Mouse (Mus musculus) forebrain, embryonic 15.5 days (tissue): ENCODE results near the gene Gmds. TPM values are rescaled to one million over a fixed set of nuclear protein-coding genes. Genes with fewer than 3 reads are reported as not detected.

Experiments used
- ATAC-seq: fragments of 200-750 bp; cut with Nextera tagmentation; replicated peaks from 2 replicates; pipeline ENCODE4 v1.8.0; 2017; ENCODE audit warnings: mild to moderate bottlenecking, moderate TSS enrichment, moderate library complexity
- H3K27ac ChIP-seq: fragments of 300-500 bp; sonication (generic); replicated peaks from 2 replicates; pipeline ENCODE4 v1.5.1; 2015; ENCODE audit warnings: mild to moderate bottlenecking, inconsistent platforms
- H3K27me3 ChIP-seq: fragments of 300-500 bp; sonication (generic); 2 replicates; pipeline ENCODE4 v1.6.1; 2015; ENCODE audit warnings: inconsistent platforms
- H3K36me3 ChIP-seq: fragments of 300-500 bp; sonication (generic); 2 replicates; pipeline ENCODE4 v1.6.1; 2015; ENCODE audit warnings: mild to moderate bottlenecking, inconsistent platforms
- H3K4me1 ChIP-seq: fragments of 300-500 bp; sonication (generic); 2 replicates; pipeline ENCODE4 v1.6.1; 2015; ENCODE audit warnings: inconsistent platforms
- H3K4me2 ChIP-seq: fragments of 300-500 bp; sonication (generic); replicated peaks from 2 replicates; pipeline ENCODE4 v1.6.1; 2015; ENCODE audit warnings: mild to moderate bottlenecking, inconsistent platforms
- H3K4me3 ChIP-seq: fragments of 300-500 bp; sonication (generic); 2 replicates; pipeline ENCODE4 v1.5.1; 2015; ENCODE audit warnings: mild to moderate bottlenecking, inconsistent platforms
- H3K9ac ChIP-seq: fragments of 300-500 bp; sonication (generic); replicated peaks from 2 replicates; pipeline ENCODE4 v1.6.1; 2015; ENCODE audit warnings: mild to moderate bottlenecking, inconsistent platforms
- H3K9me3 ChIP-seq: fragments of 300-500 bp; sonication (generic); 2 replicates; pipeline ENCODE4 v1.6.1; 2016; ENCODE audit warnings: inconsistent platforms
- WGBS: fragments of 180-500 bp; shearing (Covaris S2); methylation state at CpG from one replicate; pipeline ENCODE4 v1.1.7; 2015; ENCODE audit warnings: mixed read lengths; 5-methylcytosine and 5-hydroxymethylcytosine counted together
- polyA plus RNA-seq: library from polyadenylated mRNA; unstranded; fragments of >200 nt; fragmentation: Nextera tagmentation; extraction: Ambion mirVana; gene quantifications from 2 replicates; pipeline ENCODE4 v1.2.1, GENCODE M21; 2015

Gmds gene
- polyA plus RNA-seq, 1 experiment from 2014 or later, result 30.5 TPM

- no peak overlapping the region for H3K4me3 ChIP-seq
- H3K27ac ChIP-seq, result no peak overlapping the region
- H3K27me3 ChIP-seq, result peaks cover 16% of the 10 kb centered on the region; the same call in 1 of the 2 replicates
- whole genome bisulfite sequencing, result 97% methylated on average over 1 of the region's 1 CpGs
- H3K4me1 ChIP-seq, result peaks cover 3% of the 10 kb centered on the region
- H3K9me3 ChIP-seq, result no peaks in the 10 kb centered on the region
- H3K9ac ChIP-seq, result no peak overlapping the region
- no peaks in the 10 kb centered on the region for H3K36me3 ChIP-seq
- H3K4me2 ChIP-seq, result no peak overlapping the region
- no peak for ATAC-seq
These were observed 513.4 kb downstream of the Gmds start for GRCm38 (mm10) chr13:31825180-31825579.

DNA sequence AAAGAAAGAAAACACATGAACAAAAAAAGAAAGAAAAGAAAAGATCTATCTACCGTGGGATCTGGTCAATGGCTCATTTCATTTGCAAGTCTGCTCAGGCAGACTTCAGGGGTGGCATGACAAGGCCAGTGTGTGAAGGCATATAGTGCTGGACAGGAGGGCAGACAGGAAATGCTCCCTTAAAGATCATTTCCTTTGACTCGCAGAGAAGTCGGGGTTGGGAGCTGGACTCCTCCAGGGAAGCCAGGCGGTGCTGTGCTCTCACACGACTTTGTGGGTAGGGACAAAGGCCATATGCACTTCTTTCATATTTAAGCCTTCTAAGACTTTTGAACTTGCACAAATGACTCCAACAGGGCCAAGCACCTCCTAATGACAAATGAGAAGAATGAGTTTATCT lies 515.2 kb downstream of the Gmds start:
- ATAC-seq, result no peak
- H3K9me3 ChIP-seq, result no peaks in the 10 kb centered on the region
- no peak overlapping the region for H3K4me3 ChIP-seq
- H3K4me2 ChIP-seq, result no peak overlapping the region
- peaks cover 31% of the 10 kb centered on the region for H3K27me3 ChIP-seq
- H3K4me1 ChIP-seq, result peaks cover 3% of the 10 kb centered on the region
- H3K36me3 ChIP-seq, result no peaks in the 10 kb centered on the region
- H3K27ac ChIP-seq, result no peak overlapping the region
- no peak overlapping the region for H3K9ac ChIP-seq
- 17% methylated on average over 5 of the region's 5 CpGs for WGBS

- peak overlapping the region; percentile 43 for H3K4me2 ChIP-seq
- no peak for ATAC-seq
- no peaks in the 10 kb centered on the region for H3K36me3 ChIP-seq
- no peak overlapping the region for H3K4me3 ChIP-seq
- H3K27me3 ChIP-seq, result peaks cover 40% of the 10 kb centered on the region
- peak overlapping the region; percentile 30; the same call in 1 of the 2 replicates for H3K9ac ChIP-seq
- H3K9me3 ChIP-seq, result no peaks in the 10 kb centered on the region
- H3K4me1 ChIP-seq, result peaks cover 3% of the 10 kb centered on the region
- WGBS, result 27% methylated on average over 6 of the region's 6 CpGs
- H3K27ac ChIP-seq, result no peak overlapping the region
These were observed 517.5 kb downstream of the Gmds start for GRCm38 (mm10) chr13:31821050-31821449.

DNA sequence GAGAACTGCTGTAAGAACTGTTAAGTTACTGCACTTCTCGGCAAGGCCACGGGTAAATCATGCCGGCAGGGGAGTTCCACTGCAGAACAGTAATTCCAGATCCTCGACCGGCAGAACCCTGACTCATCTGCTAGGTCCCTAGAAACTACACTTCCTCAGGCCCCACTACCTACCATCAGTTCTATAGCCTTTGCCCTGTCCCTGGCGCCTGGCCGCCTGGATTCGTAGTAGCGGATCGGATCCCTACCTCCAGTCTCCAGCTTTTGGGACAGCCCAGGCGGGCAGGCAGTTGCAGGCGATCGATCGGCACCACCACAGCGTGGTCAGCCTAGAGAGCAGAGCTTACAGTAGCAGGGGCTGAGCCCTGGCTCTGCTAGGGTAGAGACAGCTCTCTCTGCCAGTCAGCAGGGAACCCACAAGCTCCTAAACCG lies 517.9 kb downstream of the Gmds start:
- peak; percentile 71 for ATAC-seq
- no peak overlapping the region for H3K27ac ChIP-seq

GRCm38 (mm10) chr13:31819664-31820405 lies 518.7 kb downstream of the Gmds start:
- no peak overlapping the region for H3K9ac ChIP-seq
- H3K4me2 ChIP-seq, result no peak overlapping the region
- no peaks in the 10 kb centered on the region for H3K36me3 ChIP-seq
- H3K27me3 ChIP-seq, result peaks cover 53% of the 10 kb centered on the region
- H3K4me3 ChIP-seq, result no peak overlapping the region
- H3K27ac ChIP-seq, result no peak overlapping the region
- H3K4me1 ChIP-seq, result peaks cover 3% of the 10 kb centered on the region
- 37% methylated on average over 14 of the region's 14 CpGs for WGBS
- no peak; the same call in 1 of the 2 replicates for ATAC-seq
- H3K9me3 ChIP-seq, result no peaks in the 10 kb centered on the region

More for the DNA sequence above, 517.9 kb downstream of the Gmds start:
- Histone ChIP-seq H3K4me3 (peak overlapping the region; percentile 28), H3K9ac (peak overlapping the region; percentile 30; the same call in 1 of the 2 replicates), H3K9me3 (no peaks in the 10 kb centered on the region), H3K36me3 (no peaks in the 10 kb centered on the region), H3K27me3 (peaks cover 45% of the 10 kb centered on the region), H3K4me1 (peaks cover 3% of the 10 kb centered on the region), H3K4me2 (peak overlapping the region; percentile 43)
- 4% methylated on average over 16 of the region's 16 CpGs for WGBS

GRCm38 (mm10) chr13:31818337-31818736 lies 520.2 kb downstream of the Gmds start:
- H3K4me2 ChIP-seq, result no peak overlapping the region
- no peaks in the 10 kb centered on the region for H3K9me3 ChIP-seq
- H3K4me3 ChIP-seq, result no peak overlapping the region
- H3K9ac ChIP-seq, result no peak overlapping the region
- H3K36me3 ChIP-seq, result no peaks in the 10 kb centered on the region
- peaks cover 68% of the 10 kb centered on the region for H3K27me3 ChIP-seq
- WGBS, result 65% methylated on average over 7 of the region's 7 CpGs
- ATAC-seq, result no peak
- peaks cover 3% of the 10 kb centered on the region for H3K4me1 ChIP-seq
- H3K27ac ChIP-seq, result no peak overlapping the region

GRCm38 (mm10) chr13:31815383-31816003 lies 523.0 kb downstream of the Gmds start:
- H3K9ac ChIP-seq, result no peak overlapping the region
- peaks cover 10% of the 10 kb centered on the region for H3K4me1 ChIP-seq
- no peaks in the 10 kb centered on the region for H3K36me3 ChIP-seq
- H3K27ac ChIP-seq, result no peak overlapping the region
- WGBS, result 35% methylated on average over 15 of the region's 15 CpGs
- no peaks in the 10 kb centered on the region for H3K9me3 ChIP-seq
- peaks cover 77% of the 10 kb centered on the region for H3K27me3 ChIP-seq
- no peak overlapping the region for H3K4me3 ChIP-seq
- no peak for ATAC-seq
- H3K4me2 ChIP-seq, result no peak overlapping the region

GRCm38 (mm10) chr13:31812701-31813100 lies 525.8 kb downstream of the Gmds start:
- no peaks in the 10 kb centered on the region for H3K9me3 ChIP-seq
- peaks cover 21% of the 10 kb centered on the region for H3K4me1 ChIP-seq
- peaks cover 79% of the 10 kb centered on the region for H3K27me3 ChIP-seq
- no peak for ATAC-seq
- H3K4me3 ChIP-seq, result no peak overlapping the region
- WGBS, result 51% methylated on average over 2 of the region's 2 CpGs
- no peak overlapping the region for H3K27ac ChIP-seq
- no peak overlapping the region for H3K4me2 ChIP-seq
- no peaks in the 10 kb centered on the region for H3K36me3 ChIP-seq
- no peak overlapping the region for H3K9ac ChIP-seq

DNA sequence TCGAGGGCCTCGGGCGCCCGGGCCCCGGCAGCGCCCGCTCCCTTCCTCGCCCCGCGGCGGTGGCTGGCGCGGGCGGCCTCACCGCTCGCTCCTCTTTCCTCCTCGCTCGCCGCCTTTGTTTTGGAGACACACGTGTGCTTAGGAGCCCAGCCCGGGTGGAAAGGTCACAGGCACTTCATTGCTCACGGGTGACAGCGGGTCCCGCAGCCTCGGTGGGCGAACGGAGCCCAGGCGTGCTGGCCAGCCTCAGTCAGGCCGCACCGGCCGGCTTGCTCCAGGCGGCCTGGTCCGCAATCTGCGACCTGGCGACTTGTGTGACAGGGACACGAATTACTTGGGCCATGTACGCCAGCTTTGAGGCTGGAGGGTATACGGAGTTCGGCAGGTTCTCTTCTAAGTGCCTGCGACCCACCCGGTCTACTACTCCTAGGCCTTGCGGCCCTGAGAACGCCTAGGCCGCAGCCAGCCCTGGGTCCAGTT lies 527.0 kb downstream of the Gmds start:
- no peak overlapping the region for H3K27ac ChIP-seq
- ATAC-seq, result no peak
- H3K27me3 ChIP-seq, result peaks cover 81% of the 10 kb centered on the region
- no peak overlapping the region for H3K9ac ChIP-seq
- H3K9me3 ChIP-seq, result no peaks in the 10 kb centered on the region
- H3K36me3 ChIP-seq, result no peaks in the 10 kb centered on the region
- peak overlapping the region; percentile 34 for H3K4me2 ChIP-seq
- 7% methylated on average over 44 of the region's 44 CpGs for WGBS
- peaks cover 32% of the 10 kb centered on the region for H3K4me1 ChIP-seq
- H3K4me3 ChIP-seq, result peak overlapping the region; percentile 30

GRCm38 (mm10) chr13:31810693-31811541 lies 527.6 kb downstream of the Gmds start:
- H3K4me3 ChIP-seq, result peak overlapping the region; percentile 30
- H3K4me2 ChIP-seq, result peak overlapping the region; percentile 34
- peak; percentile 15; the same call in 1 of the 2 replicates for ATAC-seq
- no peaks in the 10 kb centered on the region for H3K9me3 ChIP-seq
- H3K36me3 ChIP-seq, result no peaks in the 10 kb centered on the region
- H3K27me3 ChIP-seq, result peaks cover 81% of the 10 kb centered on the region
- 1% methylated on average over 62 of the region's 65 CpGs for WGBS
- no peak overlapping the region for H3K27ac ChIP-seq
- peaks cover 38% of the 10 kb centered on the region for H3K4me1 ChIP-seq
- no peak overlapping the region for H3K9ac ChIP-seq

GRCm38 (mm10) chr13:31810375-31810692 lies 528.2 kb downstream of the Gmds start:
- no peak overlapping the region for H3K27ac ChIP-seq
- peaks cover 41% of the 10 kb centered on the region for H3K4me1 ChIP-seq
- H3K27me3 ChIP-seq, result peaks cover 81% of the 10 kb centered on the region
- H3K9ac ChIP-seq, result no peak overlapping the region
- no peak for ATAC-seq
- H3K4me3 ChIP-seq, result peak overlapping the region; percentile 30
- no peaks in the 10 kb centered on the region for H3K36me3 ChIP-seq
- H3K9me3 ChIP-seq, result no peaks in the 10 kb centered on the region
- no peak overlapping the region for H3K4me2 ChIP-seq
- under 1% methylated on average over 9 of the region's 9 CpGs for WGBS

DNA sequence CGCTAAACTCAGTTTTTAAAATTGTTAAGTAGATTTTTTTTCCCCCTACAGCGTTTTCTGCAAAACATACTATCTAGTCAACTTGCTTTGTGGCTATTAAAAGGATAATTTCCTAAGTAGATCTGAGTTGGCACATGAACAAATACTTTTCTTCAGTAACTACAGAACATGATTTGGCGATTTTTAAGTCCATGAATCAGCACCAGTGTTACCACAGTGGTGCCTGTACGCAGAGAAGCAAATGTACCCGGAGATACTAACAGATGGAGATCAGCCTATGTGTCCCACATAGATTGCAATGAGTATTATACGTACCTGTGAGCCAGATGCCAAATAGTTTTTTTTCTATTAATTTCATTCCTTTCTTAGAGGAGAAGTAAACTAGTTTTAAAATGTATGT lies 528.8 kb downstream of the Gmds start:
- Histone ChIP-seq H3K4me2 (no peak overlapping the region), H3K4me1 (peaks cover 41% of the 10 kb centered on the region), H3K4me3 (no peak overlapping the region), H3K9ac (no peak overlapping the region), H3K9me3 (no peaks in the 10 kb centered on the region), H3K36me3 (no peaks in the 10 kb centered on the region), H3K27ac (no peak overlapping the region), H3K27me3 (peaks cover 81% of the 10 kb centered on the region)
- WGBS, result 8% methylated on average over 6 of the region's 6 CpGs
- no peak for ATAC-seq
